Mouse (Mus musculus) myocyte (in vitro differentiated cells): Measurements from ENCODE around the gene Map7d3.

Experiments used
- MAX ChIP-seq: IDR thresholded peaks from one replicate; pipeline ENCODE4 v1.6.1; 2011; ENCODE audit warnings: low read depth, mild to moderate bottlenecking, control low read depth
- MYOD1 ChIP-seq, 3 experiments: IDR thresholded peaks; one replicate each; pipeline ENCODE4 v1.6.1; 2011; ENCODE audit warnings: control low read depth in 2 of 3, low read depth in 2 of 3, mild to moderate bottlenecking in 2 of 3, moderate library complexity in 1 of 3; ENCODE audit not compliant: insufficient read length in 2 of 3, control insufficient read depth in 1 of 3
- MYOG ChIP-seq, 3 experiments: IDR thresholded peaks; one replicate each; pipeline ENCODE4 v1.6.1; 2011; ENCODE audit warnings: control low read depth in 2 of 3, low read depth in 2 of 3, mild to moderate bottlenecking in 2 of 3; ENCODE audit not compliant: insufficient read length in 2 of 3, control insufficient read depth in 1 of 3, insufficient read depth in 1 of 3
- POLR2A ChIP-seq: IDR thresholded peaks from one replicate; pipeline ENCODE4 v1.6.1; 2011; ENCODE audit warnings: low read depth, mild to moderate bottlenecking, control low read depth, moderate library complexity; ENCODE audit not compliant: insufficient read length
- POLR2AphosphoS2 ChIP-seq: IDR thresholded peaks from one replicate; pipeline ENCODE4 v1.6.1; 2011; ENCODE audit warnings: low read depth, control low read depth; ENCODE audit not compliant: insufficient read length

DNA sequence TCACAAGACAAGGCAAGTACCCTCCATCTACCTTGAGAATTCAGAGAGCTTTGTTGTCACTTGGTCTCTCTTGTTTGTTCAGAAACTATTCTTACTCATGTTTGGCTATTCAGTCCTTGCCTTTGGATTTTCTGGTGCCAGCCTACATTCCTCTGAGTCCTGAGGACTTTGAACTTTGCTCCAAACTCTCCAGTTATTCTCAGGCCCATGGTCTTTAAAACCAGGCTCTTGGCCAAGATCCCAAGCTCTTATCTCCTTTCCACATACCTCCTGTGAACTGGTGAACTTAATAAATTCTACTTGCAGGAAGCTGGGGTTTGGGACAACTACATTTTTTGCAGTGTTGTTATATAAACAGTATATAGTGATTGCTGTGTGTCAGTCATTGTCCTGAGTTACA is 52.3 kb downstream of the Map7d3 start:
- TF ChIP-seq POLR2A, result no peak
- no peak for TF ChIP-seq MYOG (IDR thresholded peaks at IDR 0.05; ENCODE audit: control insufficient read depth in 1 of 3, insufficient read depth in 1 of 3, insufficient read length in 2 of 3, low read depth in 2 of 3)
- TF ChIP-seq MAX, result no peak
- TF ChIP-seq MYOD1 (IDR thresholded peaks at IDR 0.05; ENCODE audit: control insufficient read depth in 1 of 3, insufficient read length in 2 of 3, low read depth in 2 of 3), result no peak
- TF ChIP-seq POLR2AphosphoS2, result no peak
